Mouse (Mus musculus): ENCODE data around the gene Ssbp2.

GRCm38 (mm10) chr13:91631291-91631799 lies 171.3 kb downstream of the Ssbp2 start:
- TF ChIP-seq CTCF (IDR thresholded peaks at IDR 0.05; ENCODE audit: control insufficient read depth, insufficient read depth, insufficient replicate concordance, low read depth, low read length) (no peak), POLR2A (IDR thresholded peaks at IDR 0.05; ENCODE audit: control insufficient read depth, low read depth, low read length) (no peak)

Measured in testis, adult 2 months (tissue).